Mouse (Mus musculus) heart, postnatal 0 days (tissue): Measurements from ENCODE around the gene Itm2b. TPM values are rescaled to one million over a fixed set of nuclear protein-coding genes. Genes with fewer than 3 reads are reported as not detected.

Experiments
- ATAC-seq: fragments of 200-750 bp; cut with Nextera tagmentation; 2 replicates; pipeline ENCODE4 v1.8.0; 2017; ENCODE audit warnings: low read depth, moderate number of reproducible peaks, moderate library complexity; ENCODE audit not compliant: insufficient read depth
- DNase-seq: peaks from one replicate; pipeline ENCODE4 v3.0.0-alpha.2; 2016; ENCODE audit warnings: low spot score
- H3K27ac ChIP-seq: fragments of 300-500 bp; sonication (generic); 2 replicates; pipeline ENCODE4 v1.5.1; 2014; ENCODE audit warnings: low read depth, mild to moderate bottlenecking
- H3K27me3 ChIP-seq: fragments of 300-500 bp; sonication (generic); 2 replicates; pipeline ENCODE4 v1.6.1; 2014; ENCODE audit warnings: low read length, mixed read lengths; ENCODE audit not compliant: control insufficient read depth, insufficient read depth
- H3K36me3 ChIP-seq: fragments of 300-500 bp; sonication (generic); replicated peaks from 2 replicates; pipeline ENCODE4 v1.6.1; 2014; ENCODE audit warnings: low read length, mixed read lengths; ENCODE audit not compliant: control insufficient read depth, insufficient read depth
- H3K4me1 ChIP-seq: fragments of 300-500 bp; sonication (generic); 2 replicates; pipeline ENCODE4 v1.6.1; 2014; ENCODE audit warnings: antibody characterized with exemption; ENCODE audit not compliant: control insufficient read depth, insufficient read depth
- H3K4me2 ChIP-seq: fragments of 300-500 bp; sonication (generic); 2 replicates; pipeline ENCODE4 v1.6.1; 2014; ENCODE audit warnings: low read depth, mild to moderate bottlenecking, low read length, moderate library complexity
- H3K4me3 ChIP-seq: fragments of 300-500 bp; sonication (generic); 2 replicates; pipeline ENCODE4 v1.5.1; 2014; ENCODE audit warnings: low read depth, low read length
- H3K9ac ChIP-seq: fragments of 300-500 bp; sonication (generic); replicated peaks from 2 replicates; pipeline ENCODE4 v1.6.1; 2014; ENCODE audit warnings: low read depth, low read length, mixed read lengths
- H3K9me3 ChIP-seq: fragments of 300-500 bp; sonication (generic); replicated peaks from 2 replicates; pipeline ENCODE4 v1.6.1; 2016; ENCODE audit warnings: low read length; ENCODE audit not compliant: control insufficient read depth
- CTCF ChIP-seq: IDR thresholded peaks from 2 replicates; pipeline ENCODE4 v1.5.1; 2016; ENCODE audit warnings: antibody characterized with exemption, control low read depth, low read depth
- EP300 ChIP-seq: IDR thresholded peaks from 2 replicates; pipeline ENCODE4 v1.6.1; 2016; ENCODE audit warnings: antibody characterized with exemption, low read depth
- WGBS: fragments of 180-500 bp; shearing (Covaris S2); extraction: QIAGEN DNeasy Blood & Tissue Kit; methylation state at CpG from one replicate; pipeline ENCODE4 v1.1.7; 2014; 5-methylcytosine and 5-hydroxymethylcytosine counted together
- polyA plus RNA-seq: library from polyadenylated mRNA; unstranded; fragments of >200 nt; fragmentation: Nextera tagmentation; extraction: Ambion mirVana; gene quantifications from 2 replicates; pipeline ENCODE4 v1.2.1, GENCODE M21; 2015
- total RNA-seq: library from RNA; depleted of rRNA; stranded (reverse); fragments of >200 nt; gene quantifications from 2 replicates; pipeline ENCODE4 v1.2.3, GENCODE M21; 2014; ENCODE audit warnings: low replicate concordance

Itm2b gene
- total and polyA plus RNA-seq, 2 experiments from 2014 or later, result 388 to 907 TPM

DNA sequence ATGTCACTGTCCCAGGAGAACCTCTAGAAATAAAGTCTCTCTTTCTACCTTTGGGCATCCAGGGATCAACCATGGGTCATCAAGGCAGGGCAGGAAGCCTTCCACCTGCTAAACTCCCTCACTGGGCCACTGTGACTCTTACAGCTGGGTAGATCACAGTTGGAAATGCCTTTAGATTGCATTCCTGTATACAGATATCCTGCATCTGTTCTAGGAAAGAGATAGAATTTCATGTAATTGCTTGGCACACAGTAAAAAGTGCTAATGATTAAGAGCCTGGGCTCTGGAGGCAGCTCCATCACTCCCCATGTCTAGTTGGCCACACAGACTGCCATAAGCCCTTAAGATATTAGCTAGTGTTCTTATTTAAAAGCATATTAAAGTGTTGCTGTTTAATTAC lies 38.5 kb upstream of the Itm2b start:
- no peak for TF ChIP-seq EP300
- no peak for TF ChIP-seq CTCF
- ATAC-seq, result no peak
- Histone ChIP-seq H3K27ac (no peak overlapping the region), H3K4me1 (no peaks in the 10 kb centered on the region), H3K4me3 (no peak overlapping the region), H3K36me3 (no peaks in the 10 kb centered on the region), H3K4me2 (no peak overlapping the region), H3K9ac (no peak overlapping the region), H3K27me3 (no peaks in the 10 kb centered on the region), H3K9me3 (no peaks in the 10 kb centered on the region)
- DNase-seq, result no peak

DNA sequence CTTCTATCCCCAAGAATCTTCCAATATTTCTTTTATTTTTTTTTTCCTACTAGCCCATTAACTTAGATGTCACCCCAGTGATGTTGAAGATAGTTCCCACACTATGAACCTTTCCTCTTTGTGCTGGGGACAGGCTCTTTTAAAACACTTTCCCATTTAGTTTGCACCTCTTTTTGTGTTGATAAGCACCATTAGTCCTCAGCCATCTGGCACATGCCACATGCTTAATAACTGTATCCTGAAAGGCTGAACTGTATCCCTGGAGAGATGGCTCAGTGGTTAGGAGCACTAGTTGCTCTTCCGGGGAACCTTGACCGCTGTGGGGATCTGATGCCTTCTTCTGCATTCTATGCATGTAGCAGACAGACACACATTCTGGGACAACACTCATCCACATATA lies 37.5 kb upstream of the Itm2b start:
- no peak for DNase-seq
- H3K4me1 ChIP-seq, result no peaks in the 10 kb centered on the region
- TF ChIP-seq EP300, result no peak
- TF ChIP-seq CTCF, result no peak
- no peak overlapping the region for H3K4me2 ChIP-seq
- no peak for ATAC-seq
- no peaks in the 10 kb centered on the region for H3K27me3 ChIP-seq
- H3K4me3 ChIP-seq, result no peak overlapping the region
- no peak overlapping the region for H3K27ac ChIP-seq
- 95% methylated on average over 2 of the region's 2 CpGs for WGBS
- H3K9me3 ChIP-seq, result no peaks in the 10 kb centered on the region
- no peaks in the 10 kb centered on the region for H3K36me3 ChIP-seq
- H3K9ac ChIP-seq, result no peak overlapping the region

DNA sequence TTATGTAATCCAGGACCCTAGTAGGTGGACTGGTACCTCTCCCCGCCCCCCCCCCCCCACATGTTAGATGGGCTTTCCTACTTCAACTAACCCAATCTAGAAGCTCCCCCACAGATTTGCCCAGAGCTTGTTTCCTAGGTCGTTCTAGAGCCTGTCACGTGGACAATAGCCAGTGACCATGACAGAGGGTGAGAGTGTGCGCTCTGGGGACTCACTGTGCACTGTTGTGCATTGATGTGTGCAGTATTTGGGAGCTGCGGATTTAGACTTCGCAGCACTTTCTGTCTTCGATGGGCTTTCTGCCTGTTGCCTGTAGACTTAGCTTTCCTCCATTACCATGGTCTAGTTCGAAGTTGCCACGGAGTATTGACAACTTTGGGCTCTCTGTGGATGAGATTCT lies 36.5 kb upstream of the Itm2b start:
- no peak for TF ChIP-seq CTCF
- TF ChIP-seq EP300, result no peak
- Histone ChIP-seq H3K9me3 (no peaks in the 10 kb centered on the region), H3K4me2 (no peak overlapping the region), H3K4me1 (no peaks in the 10 kb centered on the region), H3K27me3 (no peaks in the 10 kb centered on the region), H3K36me3 (no peaks in the 10 kb centered on the region), H3K9ac (no peak overlapping the region), H3K27ac (no peak overlapping the region), H3K4me3 (no peak overlapping the region)
- ATAC-seq (no peak), DNase-seq (no peak)
- 81% methylated on average over 9 of the region's 9 CpGs for WGBS

DNA sequence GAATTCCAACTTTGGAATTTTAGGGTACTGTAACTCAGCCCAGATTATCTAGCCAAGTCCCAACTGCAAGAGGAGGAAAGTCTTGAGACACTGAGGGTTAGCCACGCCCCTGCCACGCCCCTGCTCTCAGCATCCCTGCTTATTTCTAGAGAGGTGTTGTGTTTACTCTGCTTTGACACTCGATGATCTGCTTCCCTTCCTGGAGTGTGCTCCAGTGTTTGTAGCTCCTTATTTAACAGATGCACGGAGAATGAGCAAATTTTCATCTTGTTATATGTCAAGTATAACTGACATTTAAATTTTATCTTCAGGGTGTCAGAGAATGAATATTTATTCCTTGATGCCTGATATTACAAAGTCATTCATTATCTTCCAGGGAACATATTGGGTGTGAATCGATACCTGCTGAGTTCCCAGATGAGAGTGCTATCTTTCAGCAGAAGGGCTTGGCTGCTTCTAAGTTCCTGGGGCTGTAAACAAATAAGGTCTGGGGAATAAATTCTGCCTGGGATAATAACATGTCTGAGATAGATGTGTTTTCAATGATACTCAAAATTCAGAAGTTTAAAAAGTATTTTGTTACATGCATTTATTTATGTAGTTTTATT lies 35.2 kb upstream of the Itm2b start:
- ATAC-seq, result no peak
- Histone ChIP-seq H3K27me3 (no peaks in the 10 kb centered on the region), H3K4me1 (no peaks in the 10 kb centered on the region), H3K9ac (no peak overlapping the region), H3K9me3 (no peaks in the 10 kb centered on the region), H3K27ac (no peak overlapping the region), H3K36me3 (no peaks in the 10 kb centered on the region), H3K4me3 (no peak overlapping the region), H3K4me2 (no peak overlapping the region)
- WGBS, result 27% methylated on average over 5 of the region's 5 CpGs
- no peak for TF ChIP-seq CTCF
- DNase-seq, result no peak

DNA sequence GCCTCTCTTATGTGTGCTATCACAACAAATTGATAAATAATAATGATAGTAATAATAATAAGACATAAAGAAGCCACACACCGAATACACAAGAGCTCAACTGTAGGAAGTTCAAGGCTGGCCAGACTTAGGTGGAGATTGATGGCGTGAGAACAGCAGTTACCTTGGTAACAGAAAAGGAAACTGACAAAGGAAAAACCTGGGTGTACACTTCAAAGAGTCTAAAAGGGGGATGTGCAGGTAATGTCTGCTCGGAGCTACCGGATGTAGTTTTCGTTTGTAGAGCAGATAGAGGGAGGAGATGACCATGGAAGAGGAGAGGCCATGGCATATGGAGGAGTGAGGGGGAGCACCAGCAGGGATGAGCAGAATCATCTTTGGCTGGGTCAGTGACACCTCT lies 31.4 kb upstream of the Itm2b start:
- no peaks in the 10 kb centered on the region for H3K9me3 ChIP-seq
- WGBS, result 80% methylated on average over 5 of the region's 5 CpGs
- no peaks in the 10 kb centered on the region for H3K4me1 ChIP-seq
- no peak overlapping the region for H3K4me3 ChIP-seq
- TF ChIP-seq EP300 (no peak), CTCF (no peak)
- DNase-seq (no peak), ATAC-seq (no peak)
- no peaks in the 10 kb centered on the region for H3K36me3 ChIP-seq
- H3K4me2 ChIP-seq, result no peak overlapping the region
- no peak overlapping the region for H3K27ac ChIP-seq
- H3K27me3 ChIP-seq, result no peaks in the 10 kb centered on the region
- no peak overlapping the region for H3K9ac ChIP-seq

DNA sequence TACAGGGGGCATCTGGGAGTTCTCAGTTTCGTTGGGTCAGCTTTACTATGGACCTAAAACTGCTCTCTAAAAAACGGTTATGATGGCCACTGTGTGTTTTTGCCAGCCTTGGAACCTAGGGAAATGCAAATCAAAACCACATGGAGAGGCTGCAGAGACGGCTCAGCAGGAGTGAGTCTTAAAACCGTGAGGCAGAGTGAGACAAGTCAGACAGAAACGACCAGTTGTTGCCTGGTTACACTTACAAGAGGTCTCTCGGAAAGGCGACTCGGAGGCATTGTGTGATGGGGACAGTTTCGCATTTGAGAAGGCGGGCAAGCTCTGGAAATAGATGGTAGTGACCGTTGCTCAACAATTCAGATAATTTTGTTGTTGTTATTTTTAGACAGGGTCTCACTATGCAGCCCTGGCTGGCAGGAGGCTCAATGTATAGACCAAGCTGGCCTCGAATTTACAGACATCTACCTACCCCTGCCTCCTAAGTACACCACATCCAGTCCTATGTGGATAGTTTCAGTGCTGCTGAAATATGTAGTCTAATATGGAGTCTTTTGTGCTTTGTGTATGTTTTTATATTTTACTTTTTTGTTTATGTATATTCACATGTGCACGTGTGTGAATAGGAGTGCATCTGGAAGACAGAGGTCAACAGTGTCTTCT lies 30.4 kb upstream of the Itm2b start:
- H3K4me3 ChIP-seq, result no peak overlapping the region; the same call in 1 of the 2 replicates
- H3K4me2 ChIP-seq, result peak overlapping the region; percentile 37
- H3K9ac ChIP-seq, result no peak overlapping the region
- 30% methylated on average over 13 of the region's 13 CpGs for WGBS
- no peaks in the 10 kb centered on the region for H3K27me3 ChIP-seq
- H3K4me1 ChIP-seq, result no peaks in the 10 kb centered on the region
- H3K9me3 ChIP-seq, result no peaks in the 10 kb centered on the region
- H3K27ac ChIP-seq, result no peak overlapping the region
- H3K36me3 ChIP-seq, result no peaks in the 10 kb centered on the region
- no peak for TF ChIP-seq CTCF
- ATAC-seq (no peak), DNase-seq (no peak)
